Mouse (Mus musculus) megakaryocyte, adult 5-6 weeks (primary cell): ENCODE results near the gene Slc26a11. TPM values are rescaled to one million over a fixed set of nuclear protein-coding genes. Genes with fewer than 3 reads are reported as not detected.

Source experiments
- ATAC-seq: 2 replicates; pipeline ENCODE4 v1.8.0; 2016; ENCODE audit warnings: mild to moderate bottlenecking, inconsistent platforms; ENCODE audit not compliant: poor library complexity, severe bottlenecking
- total RNA-seq, 2 experiments: library from RNA; stranded (forward) in 1 of 2; stranded (reverse) in 1 of 2; fragments of 153-499, 151-499 nt in 1 of 2; fragments of 221-1000, 200-1000 nt in 1 of 2; gene quantifications; 2 replicates each; pipeline versions ENCODE4 v1.2.3 to v1.2.4; 2015 to 2017

Gene Slc26a11
- total RNA-seq, 2 experiments from 2014 or later = 3.4 to 4.8 TPM

- no peak for ATAC-seq
These were observed 38.9 kb downstream of the Slc26a11 start for GRCm38 (mm10) chr11:119394210-119394609.

GRCm38 (mm10) chr11:119395394-119395793 is 40.0 kb downstream of the Slc26a11 start:
- ATAC-seq = no peak

- ATAC-seq = no peak
These were observed 40.6 kb downstream of the Slc26a11 start for GRCm38 (mm10) chr11:119395931-119396330.

GRCm38 (mm10) chr11:119396461-119396860 is 41.1 kb downstream of the Slc26a11 start:
- ATAC-seq = no peak

GRCm38 (mm10) chr11:119402501-119403160 is 47.3 kb downstream of the Slc26a11 start:
- peak; percentile 15; the same call in 1 of the 2 replicates for ATAC-seq

- peak; percentile 83 for ATAC-seq
These were observed 49.3 kb downstream of the Slc26a11 start for GRCm38 (mm10) chr11:119404627-119405026.

GRCm38 (mm10) chr11:119407381-119407780 is 52.0 kb downstream of the Slc26a11 start:
- ATAC-seq = no peak

- ATAC-seq = no peak
These were observed 52.6 kb downstream of the Slc26a11 start for GRCm38 (mm10) chr11:119407977-119408376.

- ATAC-seq = peak; percentile 45
These were observed 64.2 kb downstream of the Slc26a11 start for GRCm38 (mm10) chr11:119419327-119420118.

- ATAC-seq = no peak
These were observed 65.1 kb downstream of the Slc26a11 start for GRCm38 (mm10) chr11:119420426-119420825.

- ATAC-seq = no peak
These were observed 72.1 kb downstream of the Slc26a11 start for GRCm38 (mm10) chr11:119427431-119427830.

- no peak for ATAC-seq
These were observed 72.6 kb downstream of the Slc26a11 start for GRCm38 (mm10) chr11:119427986-119428385.

GRCm38 (mm10) chr11:119428649-119429136 is 73.3 kb downstream of the Slc26a11 start:
- peak; percentile 98 for ATAC-seq

Other genes with a start within 250 kb of the Slc26a11 start
- gene Tbc1d16, start 127.1 kb upstream of the Slc26a11 start, total RNA-seq (2015) = 0.64 and 0.71 TPM in 2 replicates
- gene Tbc1d16, start 127.1 kb upstream of the Slc26a11 start, total RNA-seq (2017) = 0.53 and 0.59 TPM in 2 replicates
- 0.21 and 0.31 TPM in 2 replicates for gene Ccdc40, start 127.0 kb upstream of the Slc26a11 start, total RNA-seq (2015)
- gene Ccdc40, start 127.0 kb upstream of the Slc26a11 start, total RNA-seq (2017) = 0.65 and 1.1 TPM in 2 replicates
- gene Gaa, start 87.7 kb upstream of the Slc26a11 start, total RNA-seq (2015) = 9.3 and 16.5 TPM in 2 replicates
- gene Gaa, start 87.7 kb upstream of the Slc26a11 start, total RNA-seq (2017) = 8.0 and 9.8 TPM in 2 replicates
- gene Eif4a3, start 55.5 kb upstream of the Slc26a11 start, total RNA-seq (2015) = 181 and 188 TPM in 2 replicates
- 147 TPM in 2 replicates for gene Eif4a3, start 55.5 kb upstream of the Slc26a11 start, total RNA-seq (2017)
- gene Card14, start 47.8 kb upstream of the Slc26a11 start, total RNA-seq (2015) = not detected in 2 replicates
- gene Card14, start 47.8 kb upstream of the Slc26a11 start, total RNA-seq (2017) = 0.04 TPM in 1 of 2 replicates, not detected in the other
- 12.9 and 15.0 TPM in 2 replicates for gene Sgsh, start within 50 bp of the Slc26a11 start, total RNA-seq (2015)
- gene Sgsh, start within 50 bp of the Slc26a11 start, total RNA-seq (2017) = 12.9 and 15.8 TPM in 2 replicates
- 108 and 121 TPM in 2 replicates for gene Rnf213, start 37.5 kb downstream of the Slc26a11 start, total RNA-seq (2015)
- gene Rnf213, start 37.5 kb downstream of the Slc26a11 start, total RNA-seq (2017) = 70.7 and 84.8 TPM in 2 replicates
- gene Endov, start 135.8 kb downstream of the Slc26a11 start, total RNA-seq (2015) = 4.5 and 4.7 TPM in 2 replicates
- 5.3 and 5.6 TPM in 2 replicates for gene Endov, start 135.8 kb downstream of the Slc26a11 start, total RNA-seq (2017)
- gene Nptx1, start 192.2 kb downstream of the Slc26a11 start, total RNA-seq (2015) = not detected in 2 replicates
- not detected in 2 replicates for gene Nptx1, start 192.2 kb downstream of the Slc26a11 start, total RNA-seq (2017)
- gene Rptor, start 247.3 kb downstream of the Slc26a11 start, total RNA-seq (2015) = 9.6 and 11.8 TPM in 2 replicates
- gene Rptor, start 247.3 kb downstream of the Slc26a11 start, total RNA-seq (2017) = 7.1 and 17.9 TPM in 2 replicates